ENCODE assay signal across 8 mouse cellular contexts in genomic region chr7:140126022-140126350, GRCm38 (mm10). TPM values are rescaled to one million over a fixed set of nuclear protein-coding genes. Genes with fewer than 3 reads are reported as not detected.
DNase-seq lines count a peak whose midpoint lies in the region; ATAC-seq and TF ChIP-seq lines count a peak whose summit lies in the region.

No protein-coding gene starts in this region.

- no peak; the same call in 1 of the 2 replicates for ATAC-seq in embryonic facial prominence, embryonic 14.5 days (ENCODE audit: low read depth)
- no peak; the same call in 1 of the 2 replicates for ATAC-seq in limb, embryonic 12.5 days (ENCODE audit: insufficient number of reproducible peaks, insufficient read depth, low FRiP score, low TSS enrichment, low read depth)
- peak; percentile 37 for ATAC-seq in neural tube, embryonic 13.5 days (ENCODE audit: low read depth)

- no peaks in the 10 kb centered on the region for H3K27me3 ChIP-seq in embryonic facial prominence, embryonic 14.5 days (replicated peaks; ENCODE audit: control insufficient read depth, insufficient read depth, low read length)
- H3K27me3 ChIP-seq in limb, embryonic 12.5 days, result no peaks in the 10 kb centered on the region
- no peaks in the 10 kb centered on the region; the same call in 1 of the 2 replicates for H3K27me3 ChIP-seq in neural tube, embryonic 13.5 days

- peak overlapping the region; percentile 61 for H3K4me3 ChIP-seq in layer of hippocampus, adult 2 months
- H3K4me3 ChIP-seq in embryonic facial prominence, embryonic 14.5 days (ENCODE audit: low read depth, low read length), result peak overlapping the region; percentile 82
- peak overlapping the region; percentile 79 for H3K4me3 ChIP-seq in limb, embryonic 12.5 days (replicated peaks)
- H3K4me3 ChIP-seq in neural tube, embryonic 13.5 days, result peak overlapping the region; percentile 60

- peak overlapping the region; percentile 87 for H3K27ac ChIP-seq in layer of hippocampus, adult 2 months
- H3K27ac ChIP-seq in embryonic facial prominence, embryonic 14.5 days (replicated peaks; ENCODE audit: low read depth, low read length), result no peak overlapping the region
- H3K27ac ChIP-seq in limb, embryonic 12.5 days, result peak overlapping the region; percentile 75; the same call in 1 of the 2 replicates
- H3K27ac ChIP-seq in neural tube, embryonic 13.5 days (replicated peaks), result no peak overlapping the region

- H3K4me1 ChIP-seq in embryonic facial prominence, embryonic 14.5 days (ENCODE audit: control insufficient read depth, insufficient read depth, low read length), result 0 out of 2 replicates have a peak, but pooled peaks cover 4% of the 10 kb centered on the region
- H3K4me1 ChIP-seq in limb, embryonic 12.5 days (replicated peaks), result peaks cover 9% of the 10 kb centered on the region; the same call in 1 of the 2 replicates
- peaks cover 16% of the 10 kb centered on the region for H3K4me1 ChIP-seq in neural tube, embryonic 13.5 days (replicated peaks)

- no peak for TF ChIP-seq CTCF in layer of hippocampus, adult 2 months (conservative IDR thresholded peaks at IDR 0.05)

- H3K9me3 ChIP-seq in embryonic facial prominence, embryonic 14.5 days (ENCODE audit: control insufficient read depth, low read length), result no peaks in the 10 kb centered on the region
- H3K9me3 ChIP-seq in limb, embryonic 12.5 days, result no peaks in the 10 kb centered on the region
- H3K9me3 ChIP-seq in neural tube, embryonic 13.5 days, result no peaks in the 10 kb centered on the region

- 3% methylated on average over 5 of the region's 5 CpGs for WGBS in embryonic facial prominence, embryonic 14.5 days
- 4% methylated on average over 5 of the region's 5 CpGs for WGBS in limb, embryonic 12.5 days
- 11% methylated on average over 5 of the region's 5 CpGs for WGBS in neural tube, embryonic 13.5 days

- DNase-seq in layer of hippocampus, adult 2 months (ENCODE audit: low spot score in 2 of 2), result no peak
- no peak for DNase-seq in layer of hippocampus, adult 9-10 months (ENCODE audit: low spot score)
- no peak for DNase-seq in embryonic facial prominence, embryonic 14.5 days (ENCODE audit: low spot score)
- no peak for DNase-seq in layer of hippocampus, postnatal 36 days
- no peak for DNase-seq in cerebellum, adult 9-11 months
- no peak for DNase-seq in cerebellum, adult 11-12 months

- H3K9ac ChIP-seq in embryonic facial prominence, embryonic 14.5 days (ENCODE audit: low read depth, low read length), result peak overlapping the region; percentile 87
- peak overlapping the region; percentile 81 for H3K9ac ChIP-seq in limb, embryonic 12.5 days (replicated peaks)
- H3K9ac ChIP-seq in neural tube, embryonic 13.5 days, result peak overlapping the region; percentile 76

- H3K4me2 ChIP-seq in embryonic facial prominence, embryonic 14.5 days (ENCODE audit: low read depth, low read length), result peak overlapping the region; percentile 59
- peak overlapping the region; percentile 81 for H3K4me2 ChIP-seq in limb, embryonic 12.5 days
- H3K4me2 ChIP-seq in neural tube, embryonic 13.5 days, result peak overlapping the region; percentile 66

- H3K36me3 ChIP-seq in embryonic facial prominence, embryonic 14.5 days (ENCODE audit: control insufficient read depth, insufficient read depth, low read length), result peaks cover 19% of the 10 kb centered on the region
- peaks cover 20% of the 10 kb centered on the region for H3K36me3 ChIP-seq in limb, embryonic 12.5 days
- H3K36me3 ChIP-seq in neural tube, embryonic 13.5 days, result peaks cover 15% of the 10 kb centered on the region

RNA-seq across cellular contexts. Expression of gene Echs1, which starts 9.7 kb away (rescaled TPM):
- total RNA-seq in layer of hippocampus, adult 2 months (2021), result 10 to 100 TPM; 60.0 to 63.2 TPM
- 136 and 146 TPM in 2 replicates for polyA plus RNA-seq in embryonic facial prominence, embryonic 14.5 days (2014; fragmentation: Nextera tagmentation; extraction: Ambion mirVana)
- 166 and 175 TPM in 2 replicates for polyA plus RNA-seq in limb, embryonic 12.5 days (2016; fragmentation: Nextera tagmentation; extraction: Ambion mirVana)
- polyA plus RNA-seq in neural tube, embryonic 13.5 days (2015; fragmentation: Nextera tagmentation; extraction: Ambion mirVana), result 125 and 132 TPM in 2 replicates
- 10 to 100 TPM; 60.2 to 61.0 TPM for total RNA-seq in layer of hippocampus, postnatal 36 days (2021)

RNA-seq across cellular contexts. Expression of gene Paox, which starts 10.4 kb away (rescaled TPM):
- total RNA-seq in layer of hippocampus, adult 2 months (2021), result 1 to 10 TPM; 4.6 to 6.5 TPM
- 16.7 and 17.8 TPM in 2 replicates for polyA plus RNA-seq in embryonic facial prominence, embryonic 14.5 days (2014; fragmentation: Nextera tagmentation; extraction: Ambion mirVana)
- polyA plus RNA-seq in limb, embryonic 12.5 days (2016; fragmentation: Nextera tagmentation; extraction: Ambion mirVana), result 15.5 and 20.4 TPM in 2 replicates
- 9.7 and 11.4 TPM in 2 replicates for polyA plus RNA-seq in neural tube, embryonic 13.5 days (2015; fragmentation: Nextera tagmentation; extraction: Ambion mirVana)
- 1 to 10 TPM; 3.0 to 3.4 TPM for total RNA-seq in layer of hippocampus, postnatal 36 days (2021)

RNA-seq across cellular contexts. Expression of gene Mtg1, which starts 11.4 kb away (rescaled TPM):
- 10 to 100 TPM; 27.8 to 27.9 TPM for total RNA-seq in layer of hippocampus, adult 2 months (2021)
- polyA plus RNA-seq in embryonic facial prominence, embryonic 14.5 days (2014; fragmentation: Nextera tagmentation; extraction: Ambion mirVana), result 25.0 and 25.4 TPM in 2 replicates
- polyA plus RNA-seq in limb, embryonic 12.5 days (2016; fragmentation: Nextera tagmentation; extraction: Ambion mirVana), result 20.2 and 22.6 TPM in 2 replicates
- polyA plus RNA-seq in neural tube, embryonic 13.5 days (2015; fragmentation: Nextera tagmentation; extraction: Ambion mirVana), result 28.2 and 31.7 TPM in 2 replicates
- total RNA-seq in layer of hippocampus, postnatal 36 days (2021), result 10 to 100 TPM; 23.0 to 27.3 TPM

RNA-seq across cellular contexts. Expression of gene Fuom, which starts 23.7 kb away (rescaled TPM):
- total RNA-seq in layer of hippocampus, adult 2 months (2021), result 10 to 100 TPM; 46.6 to 48.5 TPM
- 26.0 and 29.4 TPM in 2 replicates for polyA plus RNA-seq in embryonic facial prominence, embryonic 14.5 days (2014; fragmentation: Nextera tagmentation; extraction: Ambion mirVana)
- polyA plus RNA-seq in limb, embryonic 12.5 days (2016; fragmentation: Nextera tagmentation; extraction: Ambion mirVana), result 21.3 and 21.8 TPM in 2 replicates
- 24.8 and 33.0 TPM in 2 replicates for polyA plus RNA-seq in neural tube, embryonic 13.5 days (2015; fragmentation: Nextera tagmentation; extraction: Ambion mirVana)
- total RNA-seq in layer of hippocampus, postnatal 36 days (2021), result 10 to 100 TPM; 47.0 to 50.7 TPM

RNA-seq across cellular contexts. Expression of gene Sprn, which starts 28.7 kb away (rescaled TPM):
- total RNA-seq in layer of hippocampus, adult 2 months (2021), result 100 to 1,000 TPM; 177 to 178 TPM
- polyA plus RNA-seq in embryonic facial prominence, embryonic 14.5 days (2014; fragmentation: Nextera tagmentation; extraction: Ambion mirVana), result 1.6 and 2.5 TPM in 2 replicates
- polyA plus RNA-seq in limb, embryonic 12.5 days (2016; fragmentation: Nextera tagmentation; extraction: Ambion mirVana), result 0.10 and 0.14 TPM in 2 replicates
- 9.4 and 13.1 TPM in 2 replicates for polyA plus RNA-seq in neural tube, embryonic 13.5 days (2015; fragmentation: Nextera tagmentation; extraction: Ambion mirVana)
- total RNA-seq in layer of hippocampus, postnatal 36 days (2021), result 100 to 1,000 TPM; 165 to 170 TPM

Comparison
In these comparisons a context has a peak if more than half of its experiments do, and no peak if none do; other contexts are left out.
1. H3K27ac ChIP-seq: peak in layer of hippocampus, adult 2 months (single experiment) and limb, embryonic 12.5 days (single experiment); none in embryonic facial prominence, embryonic 14.5 days (single experiment) and neural tube, embryonic 13.5 days (single experiment).
2. Peak in every context shown above with its lines, with median percentiles within 50 percentile points of each other: H3K4me3 ChIP-seq, H3K4me2 ChIP-seq and H3K9ac ChIP-seq.